Mouse (Mus musculus): Measurements from ENCODE around the gene Tstd2. TPM values are rescaled to one million over a fixed set of nuclear protein-coding genes. Genes with fewer than 3 reads are reported as not detected.

Gene Tstd2
- polyA plus RNA-seq, 1 experiment from 2014 or later = 62.8 TPM

GRCm38 (mm10) chr4:46146881-46147280, 8.4 kb upstream of the Tstd2 start:
- Histone ChIP-seq H3K4me3 (no peak overlapping the region), H3K27ac (replicated peaks) (no peak overlapping the region), H3K36me3 (peaks cover 94% of the 10 kb centered on the region), H3K27me3 (ENCODE audit: low read depth, poor library complexity, severe bottlenecking) (no peaks in the 10 kb centered on the region), H3K9me3 (replicated peaks) (no peaks in the 10 kb centered on the region), H3K4me1 (no peaks in the 10 kb centered on the region)
- DNase-seq (ENCODE audit: low spot score) = no peak
- WGBS = 93% methylated on average over 1 of the region's 1 CpGs

GRCm38 (mm10) chr4:46144323-46144722, 5.8 kb upstream of the Tstd2 start:
- Histone ChIP-seq H3K27ac (replicated peaks) (no peak overlapping the region), H3K4me3 (no peak overlapping the region), H3K9me3 (replicated peaks) (no peaks in the 10 kb centered on the region), H3K4me1 (peaks cover 13% of the 10 kb centered on the region), H3K36me3 (peaks cover 68% of the 10 kb centered on the region), H3K27me3 (ENCODE audit: low read depth, poor library complexity, severe bottlenecking) (no peaks in the 10 kb centered on the region)
- DNase-seq (ENCODE audit: low spot score) = no peak
- 70% methylated on average over 3 of the region's 3 CpGs for WGBS

DNA sequence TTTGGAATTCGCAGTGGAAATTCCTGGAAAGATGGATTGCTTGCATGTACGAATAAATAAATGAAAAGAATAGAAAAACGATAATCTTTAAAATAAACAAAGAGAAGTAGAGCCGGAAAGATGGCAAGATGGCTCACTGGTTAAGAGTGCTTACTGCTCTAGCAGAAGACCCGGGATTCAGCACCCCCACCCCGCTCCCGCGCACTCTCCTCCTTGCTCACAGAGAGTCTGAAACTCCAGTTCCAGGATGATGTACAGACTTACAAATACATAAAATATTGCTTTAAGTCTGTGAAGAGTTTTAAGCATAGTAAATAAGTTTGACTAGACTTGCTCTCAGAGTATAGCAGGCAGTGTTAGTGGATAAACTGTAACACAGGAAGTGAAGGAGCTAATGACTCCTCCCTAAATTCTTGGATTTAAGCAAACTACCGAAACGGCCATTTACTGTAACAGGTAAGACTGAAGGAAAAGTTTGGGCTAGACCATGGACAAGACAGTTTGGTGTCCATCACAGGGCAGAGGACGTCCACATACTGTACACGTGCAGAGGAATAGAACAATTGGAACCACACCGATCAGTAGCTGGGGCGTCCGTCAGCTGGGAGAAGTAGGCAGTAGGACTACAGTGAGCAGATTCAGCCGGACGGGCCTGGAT, 736 bp downstream of the Tstd2 start:
- Histone ChIP-seq H3K9me3 (replicated peaks) (no peaks in the 10 kb centered on the region), H3K4me3 (peak overlapping the region; percentile 85), H3K4me1 (peaks cover 27% of the 10 kb centered on the region), H3K27me3 (ENCODE audit: low read depth, poor library complexity, severe bottlenecking) (no peaks in the 10 kb centered on the region), H3K36me3 (peaks cover 39% of the 10 kb centered on the region), H3K27ac (replicated peaks) (peak overlapping the region; percentile 96)
- WGBS = 7% methylated on average over 17 of the region's 17 CpGs
- no peak for DNase-seq (ENCODE audit: low spot score)

GRCm38 (mm10) chr4:46131791-46132190, 6.7 kb downstream of the Tstd2 start:
- no peaks in the 10 kb centered on the region for H3K27me3 ChIP-seq (ENCODE audit: low read depth, poor library complexity, severe bottlenecking)
- DNase-seq (ENCODE audit: low spot score) = no peak
- H3K4me3 ChIP-seq = no peak overlapping the region
- WGBS = 90% methylated on average over 6 of the region's 6 CpGs
- H3K9me3 ChIP-seq (replicated peaks) = no peaks in the 10 kb centered on the region
- peaks cover 1% of the 10 kb centered on the region for H3K4me1 ChIP-seq
- no peak overlapping the region for H3K27ac ChIP-seq (replicated peaks)
- peaks cover 85% of the 10 kb centered on the region for H3K36me3 ChIP-seq

DNA sequence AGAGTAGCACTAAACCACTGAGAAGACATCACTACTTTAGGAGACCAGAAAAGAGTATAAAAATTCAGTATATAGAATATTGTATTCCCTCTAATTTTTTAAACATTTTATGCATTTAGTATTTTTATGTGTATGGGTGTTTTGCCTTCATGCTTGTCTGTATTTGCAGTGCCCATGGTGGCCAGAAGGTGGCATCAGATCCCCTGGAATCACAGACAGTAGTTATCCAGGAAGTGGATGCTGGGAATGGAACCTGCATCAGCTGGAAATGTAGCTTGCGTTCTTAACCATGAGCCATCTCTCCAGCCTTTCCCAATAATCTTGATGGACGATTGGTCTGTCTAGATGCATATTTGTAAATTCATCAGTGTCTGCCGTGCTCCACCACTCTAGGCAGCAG, 8.3 kb downstream of the Tstd2 start:
- H3K27ac ChIP-seq (replicated peaks) = no peak overlapping the region
- H3K4me1 ChIP-seq = no peaks in the 10 kb centered on the region
- peak; percentile 58 for DNase-seq (ENCODE audit: low spot score)
- peaks cover 94% of the 10 kb centered on the region for H3K36me3 ChIP-seq
- 76% methylated on average over 3 of the region's 3 CpGs for WGBS
- no peak overlapping the region for H3K4me3 ChIP-seq
- no peaks in the 10 kb centered on the region for H3K27me3 ChIP-seq (ENCODE audit: low read depth, poor library complexity, severe bottlenecking)
- H3K9me3 ChIP-seq (replicated peaks) = no peaks in the 10 kb centered on the region

DNA sequence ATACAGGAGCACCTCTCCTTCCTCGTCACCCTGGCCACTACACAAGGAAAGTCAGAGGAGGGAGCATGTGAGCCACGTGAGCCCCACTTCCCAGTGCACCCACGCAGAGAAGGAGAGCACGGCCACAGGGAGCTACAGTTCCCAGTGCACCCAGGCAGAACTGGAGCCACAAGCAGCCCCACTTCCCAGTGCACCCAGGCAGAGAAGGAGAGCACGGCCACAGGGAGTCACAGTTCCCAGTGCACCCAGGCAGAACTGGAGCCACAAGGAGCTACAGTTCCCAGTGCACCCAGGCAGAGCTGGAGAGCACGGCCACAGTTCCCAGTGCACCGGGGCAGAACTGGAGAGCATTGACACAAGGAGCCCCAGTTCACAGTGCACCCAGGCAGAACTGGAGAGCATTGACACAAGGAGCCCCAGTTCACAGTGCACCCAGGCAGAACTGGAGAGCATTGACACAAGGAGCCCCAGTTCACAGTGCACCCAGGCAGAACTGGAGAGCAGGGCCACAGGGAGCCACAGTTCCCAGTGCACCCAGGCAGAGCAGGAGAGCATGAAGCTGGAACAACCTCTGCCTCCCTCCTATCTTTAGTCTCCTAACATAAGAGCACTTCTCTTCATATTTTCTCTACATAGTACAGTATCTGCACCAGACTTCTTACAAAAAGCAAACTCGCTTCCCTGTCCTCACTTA, 9.0 kb downstream of the Tstd2 start:
- Histone ChIP-seq H3K4me3 (no peak overlapping the region), H3K27ac (replicated peaks) (no peak overlapping the region), H3K27me3 (ENCODE audit: low read depth, poor library complexity, severe bottlenecking) (no peaks in the 10 kb centered on the region), H3K9me3 (replicated peaks) (no peaks in the 10 kb centered on the region), H3K4me1 (no peaks in the 10 kb centered on the region), H3K36me3 (peaks cover 94% of the 10 kb centered on the region)
- no peak for DNase-seq (ENCODE audit: low spot score)
- 83% methylated on average over 8 of the region's 8 CpGs for WGBS

GRCm38 (mm10) chr4:46126541-46126940, 12.0 kb downstream of the Tstd2 start:
- WGBS = 56% methylated on average over 2 of the region's 2 CpGs
- H3K27me3 ChIP-seq (ENCODE audit: low read depth, poor library complexity, severe bottlenecking) = no peaks in the 10 kb centered on the region
- H3K4me1 ChIP-seq = no peaks in the 10 kb centered on the region
- DNase-seq (ENCODE audit: low spot score) = peak; percentile 61
- H3K27ac ChIP-seq (replicated peaks) = no peak overlapping the region
- H3K4me3 ChIP-seq = no peak overlapping the region
- no peaks in the 10 kb centered on the region for H3K9me3 ChIP-seq (replicated peaks)
- peaks cover 94% of the 10 kb centered on the region for H3K36me3 ChIP-seq

- DNase-seq (ENCODE audit: low spot score) = no peak
- Histone ChIP-seq H3K9me3 (replicated peaks) (no peaks in the 10 kb centered on the region), H3K36me3 (peaks cover 96% of the 10 kb centered on the region), H3K27me3 (ENCODE audit: low read depth, poor library complexity, severe bottlenecking) (no peaks in the 10 kb centered on the region), H3K4me1 (no peaks in the 10 kb centered on the region), H3K4me3 (no peak overlapping the region), H3K27ac (replicated peaks) (no peak overlapping the region)
- 95% methylated on average over 6 of the region's 6 CpGs for WGBS
Observed at GRCm38 (mm10) chr4:46123358-46123757, 15.1 kb downstream of the Tstd2 start.

GRCm38 (mm10) chr4:46120767-46121166, 17.7 kb downstream of the Tstd2 start:
- peaks cover 100% of the 10 kb centered on the region for H3K36me3 ChIP-seq
- DNase-seq (ENCODE audit: low spot score) = no peak
- no peaks in the 10 kb centered on the region for H3K4me1 ChIP-seq
- no peaks in the 10 kb centered on the region for H3K9me3 ChIP-seq (replicated peaks)
- H3K27ac ChIP-seq (replicated peaks) = no peak overlapping the region
- WGBS = 89% methylated on average over 3 of the region's 3 CpGs
- H3K27me3 ChIP-seq (ENCODE audit: low read depth, poor library complexity, severe bottlenecking) = no peaks in the 10 kb centered on the region
- H3K4me3 ChIP-seq = no peak overlapping the region

- Histone ChIP-seq H3K4me3 (no peak overlapping the region), H3K36me3 (peaks cover 99% of the 10 kb centered on the region), H3K9me3 (replicated peaks) (no peaks in the 10 kb centered on the region), H3K27me3 (ENCODE audit: low read depth, poor library complexity, severe bottlenecking) (no peaks in the 10 kb centered on the region), H3K27ac (replicated peaks) (no peak overlapping the region), H3K4me1 (no peaks in the 10 kb centered on the region)
- DNase-seq (ENCODE audit: low spot score) = no peak
- WGBS = 94% methylated on average over 14 of the region's 14 CpGs
Observed at GRCm38 (mm10) chr4:46119514-46120094, 18.9 kb downstream of the Tstd2 start.

DNA sequence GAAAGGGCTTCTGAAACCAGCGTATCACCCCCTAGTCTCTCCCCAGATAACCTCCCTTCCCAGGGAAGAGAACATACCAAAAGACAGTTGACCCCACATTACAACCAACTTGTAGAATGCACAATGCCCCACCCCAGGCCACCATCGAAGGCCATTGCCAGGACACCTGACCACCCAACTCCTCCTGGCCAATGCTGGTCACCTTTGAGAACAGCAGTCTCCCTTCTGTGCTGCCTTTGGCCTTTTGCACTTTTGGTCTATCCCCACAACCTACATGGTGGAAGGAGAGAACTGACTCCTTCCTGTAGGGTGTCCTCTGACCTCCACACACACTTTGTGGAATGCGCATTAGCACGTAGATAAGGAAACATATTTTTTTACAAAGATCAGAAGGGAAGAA, 21.0 kb downstream of the Tstd2 start:
- no peaks in the 10 kb centered on the region for H3K4me1 ChIP-seq
- 97% methylated on average over 4 of the region's 4 CpGs for WGBS
- H3K4me3 ChIP-seq = no peak overlapping the region
- no peaks in the 10 kb centered on the region for H3K27me3 ChIP-seq (ENCODE audit: low read depth, poor library complexity, severe bottlenecking)
- no peak for DNase-seq (ENCODE audit: low spot score)
- no peaks in the 10 kb centered on the region for H3K9me3 ChIP-seq (replicated peaks)
- H3K36me3 ChIP-seq = peaks cover 95% of the 10 kb centered on the region
- no peak overlapping the region for H3K27ac ChIP-seq (replicated peaks)

- H3K36me3 ChIP-seq = peaks cover 86% of the 10 kb centered on the region
- no peak overlapping the region for H3K4me3 ChIP-seq
- H3K27ac ChIP-seq (replicated peaks) = no peak overlapping the region
- no peaks in the 10 kb centered on the region for H3K9me3 ChIP-seq (replicated peaks)
- WGBS = 92% methylated on average over 10 of the region's 10 CpGs
- no peak for DNase-seq (ENCODE audit: low spot score)
- no peaks in the 10 kb centered on the region for H3K27me3 ChIP-seq (ENCODE audit: low read depth, poor library complexity, severe bottlenecking)
- H3K4me1 ChIP-seq = no peaks in the 10 kb centered on the region
Observed at GRCm38 (mm10) chr4:46116544-46117175, 21.8 kb downstream of the Tstd2 start.

GRCm38 (mm10) chr4:46115308-46115707, 23.2 kb downstream of the Tstd2 start:
- H3K36me3 ChIP-seq = peaks cover 73% of the 10 kb centered on the region
- H3K4me1 ChIP-seq = no peaks in the 10 kb centered on the region
- H3K9me3 ChIP-seq (replicated peaks) = no peaks in the 10 kb centered on the region
- no peaks in the 10 kb centered on the region for H3K27me3 ChIP-seq (ENCODE audit: low read depth, poor library complexity, severe bottlenecking)
- DNase-seq (ENCODE audit: low spot score) = no peak
- no peak overlapping the region for H3K4me3 ChIP-seq
- 86% methylated on average over 1 of the region's 1 CpGs for WGBS
- H3K27ac ChIP-seq (replicated peaks) = no peak overlapping the region

Measured in midbrain, embryonic 10.5 days (tissue).